Mouse (Mus musculus): ENCODE results near the gene Rpsa. TPM values are rescaled to one million over a fixed set of nuclear protein-coding genes. Genes with fewer than 3 reads are reported as not detected.
"Not testable (repeated sequence)": the region's sequence is repeated elsewhere in the genome, so short reads cannot be mapped to it uniquely, and the experiment has no call there.

The Rpsa gene
- polyA plus RNA-seq, 1 experiment from 2014 or later: 930 TPM

DNA sequence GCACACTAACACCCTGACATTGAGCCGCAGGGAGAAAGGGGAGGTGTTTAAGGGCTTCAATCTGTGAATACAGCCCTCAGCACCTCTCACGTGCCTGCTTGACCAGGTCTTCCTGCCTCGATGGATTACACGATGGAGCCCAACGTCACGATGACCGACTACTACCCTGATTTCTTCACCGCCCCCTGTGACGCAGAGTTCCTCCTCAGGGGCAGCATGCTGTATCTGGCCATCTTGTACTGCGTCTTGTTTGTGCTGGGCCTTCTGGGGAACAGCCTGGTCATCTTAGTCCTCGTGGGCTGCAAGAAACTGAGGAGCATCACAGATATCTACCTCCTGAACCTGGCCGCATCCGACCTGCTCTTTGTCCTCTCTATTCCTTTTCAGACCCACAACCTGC is 33.8 kb upstream of the Rpsa start:
- Histone ChIP-seq H3K4me3 (no peak overlapping the region), H3K9me3 (replicated peaks) (no peaks in the 10 kb centered on the region), H3K4me1 (no peaks in the 10 kb centered on the region), H3K27ac (no peak overlapping the region), H3K9ac (no peak overlapping the region), H3K36me3 (no peaks in the 10 kb centered on the region), H3K4me2 (replicated peaks) (no peak overlapping the region), H3K27me3 (no peaks in the 10 kb centered on the region)
- no peak for ATAC-seq (ENCODE audit: low FRiP score)
- WGBS: 91% methylated on average over 13 of the region's 13 CpGs

DNA sequence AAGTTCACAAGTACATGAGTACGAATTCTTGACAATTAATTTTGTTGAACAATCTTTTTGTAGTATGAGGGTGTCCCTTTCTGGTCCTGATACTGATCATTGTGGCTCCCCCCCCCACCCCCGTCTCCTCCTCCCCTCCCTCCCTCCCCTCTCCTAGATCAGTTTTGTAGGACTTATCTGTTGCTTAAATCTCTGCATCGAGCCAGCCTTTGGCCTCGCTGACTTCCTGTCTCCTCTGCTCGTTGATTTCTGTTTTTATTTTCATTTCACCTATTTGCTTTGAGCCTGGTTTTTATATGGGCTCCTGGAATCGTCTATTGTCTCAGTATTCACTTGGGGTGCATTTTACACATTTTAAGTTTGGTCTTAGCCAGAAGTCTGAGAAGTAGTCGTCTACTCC is 31.6 kb upstream of the Rpsa start:
- no peak overlapping the region for H3K4me3 ChIP-seq
- 79% methylated on average over 7 of the region's 7 CpGs for WGBS
- H3K27ac ChIP-seq: no peak overlapping the region
- H3K4me2 ChIP-seq (replicated peaks): no peak overlapping the region
- ATAC-seq (ENCODE audit: low FRiP score): no peak
- no peaks in the 10 kb centered on the region for H3K36me3 ChIP-seq
- no peaks in the 10 kb centered on the region for H3K27me3 ChIP-seq
- no peak overlapping the region for H3K9ac ChIP-seq
- H3K4me1 ChIP-seq: no peaks in the 10 kb centered on the region
- H3K9me3 ChIP-seq (replicated peaks): no peaks in the 10 kb centered on the region

DNA sequence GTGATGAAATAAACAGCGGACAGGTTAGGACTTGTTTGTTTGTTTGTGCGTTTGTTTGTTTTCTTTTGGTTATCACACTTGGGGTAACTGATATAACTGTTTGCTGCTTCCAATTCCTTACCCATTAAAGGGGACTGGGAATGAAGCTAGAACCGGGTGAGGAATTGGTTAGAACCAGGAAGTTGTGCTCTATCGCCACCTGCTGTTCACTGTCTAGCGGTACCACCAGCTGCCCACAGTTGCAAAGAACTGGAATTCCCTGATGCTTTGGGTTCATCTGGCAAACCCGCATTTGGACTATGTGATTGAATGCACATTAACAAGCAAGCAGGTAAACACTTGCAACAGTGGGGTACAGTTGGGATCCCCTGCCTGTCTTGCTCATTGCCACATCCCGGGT is 28.8 kb upstream of the Rpsa start:
- Histone ChIP-seq H3K27me3 (no peaks in the 10 kb centered on the region), H3K4me3 (no peak overlapping the region), H3K4me2 (replicated peaks) (no peak overlapping the region), H3K27ac (no peak overlapping the region), H3K4me1 (no peaks in the 10 kb centered on the region), H3K9me3 (replicated peaks) (peaks cover 7% of the 10 kb centered on the region; the same call in 1 of the 2 replicates), H3K36me3 (no peaks in the 10 kb centered on the region), H3K9ac (no peak overlapping the region)
- ATAC-seq (ENCODE audit: low FRiP score): no peak
- WGBS: 22% methylated on average over 7 of the region's 7 CpGs

DNA sequence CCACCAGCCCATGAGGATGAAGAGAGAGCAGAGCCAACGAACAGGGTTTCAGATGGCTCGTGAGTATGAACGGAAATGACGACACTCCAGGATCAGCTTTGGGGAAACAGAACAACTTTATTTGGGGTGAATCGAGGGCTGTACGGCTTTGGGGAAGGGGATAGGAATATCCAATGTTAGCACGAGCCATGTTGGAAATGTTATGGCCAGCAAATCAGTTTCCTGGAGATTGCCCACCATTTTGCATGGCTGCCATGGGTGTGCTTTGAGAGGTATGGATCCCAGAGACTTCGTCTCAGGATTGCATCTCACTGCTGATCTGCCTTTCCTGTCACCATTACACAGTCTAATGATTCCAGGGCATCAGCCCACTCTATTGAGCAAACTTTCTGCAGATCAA is 28.2 kb upstream of the Rpsa start:
- 87% methylated on average over 8 of the region's 8 CpGs for WGBS
- no peaks in the 10 kb centered on the region for H3K27me3 ChIP-seq
- no peak for ATAC-seq (ENCODE audit: low FRiP score)

DNA sequence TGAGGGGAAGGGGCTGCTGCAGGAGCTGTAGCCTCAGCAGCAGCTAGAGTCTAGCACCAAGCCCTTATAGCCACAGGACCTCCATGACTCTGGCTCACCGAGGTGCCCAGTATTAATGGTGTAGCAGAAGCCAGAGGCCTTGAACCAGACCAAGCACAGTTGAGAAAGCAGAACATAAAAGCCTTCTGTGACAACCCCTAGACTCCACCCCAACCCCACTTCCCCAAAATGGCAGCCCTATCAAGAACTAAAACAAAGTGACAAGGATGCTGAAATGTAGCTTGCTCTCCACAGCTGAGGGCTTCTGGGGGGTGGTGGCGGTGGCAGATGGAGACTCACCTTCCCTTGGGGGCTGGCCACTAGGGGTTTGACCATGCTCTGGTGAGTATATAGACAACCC is 26.3 kb upstream of the Rpsa start:
- 95% methylated on average over 2 of the region's 2 CpGs for WGBS
- Histone ChIP-seq H3K4me3 (no peak overlapping the region), H3K4me2 (replicated peaks) (no peak overlapping the region), H3K27me3 (no peaks in the 10 kb centered on the region), H3K4me1 (no peaks in the 10 kb centered on the region), H3K9me3 (replicated peaks) (peaks cover 12% of the 10 kb centered on the region; the same call in 1 of the 2 replicates), H3K27ac (no peak overlapping the region), H3K9ac (no peak overlapping the region), H3K36me3 (no peaks in the 10 kb centered on the region)
- no peak for ATAC-seq (ENCODE audit: low FRiP score)

More for the DNA sequence above, 28.2 kb upstream of the Rpsa start:
- Histone ChIP-seq H3K9ac (no peak overlapping the region), H3K36me3 (no peaks in the 10 kb centered on the region), H3K27ac (no peak overlapping the region), H3K9me3 (replicated peaks) (peaks cover 11% of the 10 kb centered on the region; the same call in 1 of the 2 replicates), H3K4me1 (no peaks in the 10 kb centered on the region), H3K4me2 (replicated peaks) (no peak overlapping the region), H3K4me3 (no peak overlapping the region)

DNA sequence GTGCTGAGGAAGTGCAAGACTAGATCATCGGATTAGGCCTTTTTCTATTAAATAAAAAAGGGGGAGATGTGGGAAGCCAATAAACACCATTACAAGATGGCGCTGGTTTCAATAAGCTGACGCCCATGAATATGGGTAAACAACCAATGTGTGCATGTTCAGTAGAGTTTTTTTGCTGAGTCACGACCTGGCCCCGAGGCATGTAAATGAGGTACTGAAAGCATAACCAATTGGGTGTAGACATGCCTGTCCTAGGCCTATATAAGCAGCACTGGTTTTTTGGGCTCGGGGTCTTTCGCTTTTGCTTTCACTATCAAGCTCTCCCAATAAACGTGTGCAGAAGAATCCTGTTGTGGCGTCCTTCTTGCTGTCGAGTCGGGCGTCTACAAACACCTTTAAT is 18.5 kb upstream of the Rpsa start:
- H3K9me3 ChIP-seq (replicated peaks); H3K4me1 ChIP-seq; ATAC-seq (ENCODE audit: low FRiP score); H3K4me2 ChIP-seq (replicated peaks); H3K4me3 ChIP-seq; H3K27me3 ChIP-seq; H3K9ac ChIP-seq; H3K36me3 ChIP-seq; H3K27ac ChIP-seq: not testable (repeated sequence)
- WGBS: 93% methylated on average over 12 of the region's 12 CpGs

DNA sequence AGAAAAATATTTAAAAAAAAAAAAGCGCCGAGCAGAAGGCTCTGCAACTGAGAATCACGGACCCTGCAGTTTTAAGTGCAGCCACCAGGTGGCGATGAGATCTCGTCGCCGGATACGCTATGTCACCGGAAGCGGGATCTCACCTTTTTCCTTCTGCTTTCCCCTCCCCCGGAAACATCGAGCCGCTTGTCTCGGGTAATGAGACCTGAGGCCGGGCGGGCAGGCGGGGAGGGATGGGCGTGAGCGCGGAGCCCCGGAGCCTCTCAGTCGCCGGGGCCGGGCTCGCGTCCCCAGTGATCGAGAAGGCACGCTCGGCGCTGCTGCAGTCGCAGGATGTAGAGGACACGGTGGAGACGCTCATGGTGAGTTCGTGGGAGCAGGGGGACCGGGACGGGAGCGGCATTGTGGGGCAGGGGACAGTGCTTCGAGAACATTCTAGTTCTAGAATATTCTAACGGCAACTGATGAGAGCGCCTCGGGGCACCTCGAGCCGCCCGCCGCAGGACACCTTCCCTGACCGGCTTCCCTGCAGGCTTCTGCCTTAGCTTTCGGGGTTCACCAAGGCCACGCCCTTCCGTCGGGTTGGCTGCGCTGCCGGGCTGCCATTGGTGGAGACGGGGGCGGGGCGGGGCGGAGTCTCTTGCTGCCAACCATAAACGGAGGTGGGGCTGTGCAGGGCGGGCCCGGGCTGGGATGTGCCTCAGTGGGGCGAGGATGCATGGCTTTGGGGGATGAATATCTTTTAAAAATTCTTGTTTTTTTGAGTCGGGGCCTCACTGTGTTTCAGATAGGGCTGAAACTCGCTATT is 17.1 kb upstream of the Rpsa start, which contains the start of gene Slc25a38:
Slc25a38 (plus strand) TSS at position 164 of the 808 bp plus-strand sequence.
- H3K27ac ChIP-seq: peak within 1 kb of the TSS; percentile 94
- peak within 1 kb of the TSS; percentile 75 for H3K9ac ChIP-seq
- peaks cover 7% of the 10 kb centered on the region for H3K4me1 ChIP-seq
- no peaks in the 10 kb centered on the region for H3K27me3 ChIP-seq
- peak within 1 kb of the TSS; percentile 60 for H3K4me2 ChIP-seq (replicated peaks)
- WGBS: 1% methylated on average over 62 of the region's 62 CpGs
- no peaks in the 10 kb centered on the region for H3K9me3 ChIP-seq (replicated peaks)
- H3K36me3 ChIP-seq: no peaks in the 10 kb centered on the region
- H3K4me3 ChIP-seq: peak within 1 kb of the TSS; percentile 85
- peak; percentile 99 for ATAC-seq (ENCODE audit: low FRiP score)

DNA sequence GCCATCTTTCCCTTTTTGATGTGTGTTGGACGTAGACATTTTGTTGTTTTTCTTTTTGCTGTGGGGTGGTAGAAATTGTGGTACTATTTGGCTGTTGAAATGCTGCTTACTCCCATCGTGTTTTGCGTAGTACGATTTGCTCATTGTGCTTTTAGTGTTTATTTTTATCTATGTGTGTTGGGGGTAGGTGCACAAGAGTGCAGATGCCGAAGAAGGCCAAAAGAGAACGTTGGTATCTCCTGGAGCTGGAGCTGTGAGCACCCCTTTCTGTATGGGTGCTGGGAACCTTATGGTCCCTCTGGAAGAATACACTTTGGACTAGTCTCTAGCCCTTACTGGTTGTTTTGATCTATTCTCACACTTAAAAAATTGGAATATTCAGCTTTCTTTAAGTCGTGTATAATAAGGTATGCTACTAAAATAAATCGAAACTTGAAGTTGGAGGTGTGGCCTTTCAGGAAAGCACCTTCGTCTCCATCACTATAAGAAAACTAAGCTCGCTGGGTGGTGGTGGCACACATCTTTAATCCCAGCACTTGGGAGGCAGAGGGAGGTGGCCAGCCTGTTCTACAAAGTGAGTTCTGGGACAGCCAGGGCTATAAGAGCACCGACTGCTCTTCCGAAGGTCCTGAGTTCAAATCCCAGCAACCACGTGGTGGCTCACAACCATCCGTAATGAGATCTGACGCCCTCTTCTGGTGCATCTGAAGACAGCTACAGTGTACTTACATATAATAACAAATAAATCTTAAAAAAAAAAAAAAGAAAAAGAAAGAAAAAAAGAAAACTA is 16.1 kb upstream of the Rpsa start:
- Histone ChIP-seq H3K36me3 (no peaks in the 10 kb centered on the region), H3K4me1 (peaks cover 7% of the 10 kb centered on the region), H3K9me3 (replicated peaks) (no peaks in the 10 kb centered on the region), H3K4me3 (peak overlapping the region; percentile 85), H3K27ac (peak overlapping the region; percentile 94), H3K27me3 (no peaks in the 10 kb centered on the region), H3K4me2 (replicated peaks) (peak overlapping the region; percentile 60), H3K9ac (peak overlapping the region; percentile 51; the same call in 1 of the 2 replicates)
- ATAC-seq (ENCODE audit: low FRiP score): no peak
- WGBS: 82% methylated on average over 15 of the region's 15 CpGs

DNA sequence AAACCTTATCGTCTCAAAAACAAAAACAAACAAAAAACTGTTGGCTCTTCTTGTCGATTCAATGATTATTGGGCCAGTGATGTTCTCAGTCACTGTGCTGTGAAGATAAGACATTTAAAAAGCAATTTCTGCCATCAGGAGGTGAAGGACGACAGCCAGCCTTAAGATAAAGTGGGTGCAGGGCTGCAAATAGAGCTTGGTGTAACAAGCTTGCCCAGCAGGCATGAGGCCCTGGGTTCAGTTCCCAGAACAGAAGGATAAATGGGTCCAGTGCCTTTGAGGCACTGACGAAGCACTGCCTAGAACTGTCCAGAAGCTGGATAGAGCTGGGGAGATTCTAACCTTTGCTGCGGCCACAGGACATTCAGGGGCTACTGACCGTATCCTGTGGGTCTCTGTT is 15.0 kb upstream of the Rpsa start:
- no peak overlapping the region for H3K4me3 ChIP-seq
- WGBS: 89% methylated on average over 6 of the region's 6 CpGs
- peaks cover 7% of the 10 kb centered on the region for H3K4me1 ChIP-seq
- H3K9ac ChIP-seq: no peak overlapping the region
- H3K4me2 ChIP-seq (replicated peaks): no peak overlapping the region
- no peaks in the 10 kb centered on the region for H3K9me3 ChIP-seq (replicated peaks)
- no peaks in the 10 kb centered on the region for H3K27me3 ChIP-seq
- H3K27ac ChIP-seq: no peak overlapping the region
- peaks cover 4% of the 10 kb centered on the region for H3K36me3 ChIP-seq
- no peak for ATAC-seq (ENCODE audit: low FRiP score)

DNA sequence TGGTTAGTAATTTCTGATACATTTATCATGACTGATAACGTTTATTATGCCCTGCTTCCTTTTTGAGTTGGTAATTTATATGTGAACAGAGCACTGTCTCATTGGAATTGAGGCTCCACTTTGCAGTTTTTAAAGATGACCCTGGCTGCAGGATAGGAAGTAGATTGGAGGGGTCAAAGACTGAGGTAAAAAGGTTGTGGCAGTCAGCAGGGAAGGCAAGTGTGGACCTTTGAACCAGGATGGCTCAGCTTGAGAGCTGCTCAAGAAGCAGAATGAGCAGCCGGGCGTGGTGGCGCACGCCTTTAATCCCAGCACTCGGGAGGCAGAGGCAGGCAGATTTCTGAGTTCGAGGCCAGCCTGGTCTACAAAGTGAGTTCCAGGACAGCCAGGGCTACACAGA is 14.0 kb upstream of the Rpsa start:
- 94% methylated on average over 7 of the region's 7 CpGs for WGBS
- Histone ChIP-seq H3K9ac (no peak overlapping the region), H3K27ac (no peak overlapping the region), H3K4me3 (no peak overlapping the region), H3K4me2 (replicated peaks) (no peak overlapping the region), H3K4me1 (peaks cover 7% of the 10 kb centered on the region), H3K36me3 (peaks cover 14% of the 10 kb centered on the region), H3K9me3 (replicated peaks) (no peaks in the 10 kb centered on the region), H3K27me3 (no peaks in the 10 kb centered on the region)
- ATAC-seq (ENCODE audit: low FRiP score): no peak

DNA sequence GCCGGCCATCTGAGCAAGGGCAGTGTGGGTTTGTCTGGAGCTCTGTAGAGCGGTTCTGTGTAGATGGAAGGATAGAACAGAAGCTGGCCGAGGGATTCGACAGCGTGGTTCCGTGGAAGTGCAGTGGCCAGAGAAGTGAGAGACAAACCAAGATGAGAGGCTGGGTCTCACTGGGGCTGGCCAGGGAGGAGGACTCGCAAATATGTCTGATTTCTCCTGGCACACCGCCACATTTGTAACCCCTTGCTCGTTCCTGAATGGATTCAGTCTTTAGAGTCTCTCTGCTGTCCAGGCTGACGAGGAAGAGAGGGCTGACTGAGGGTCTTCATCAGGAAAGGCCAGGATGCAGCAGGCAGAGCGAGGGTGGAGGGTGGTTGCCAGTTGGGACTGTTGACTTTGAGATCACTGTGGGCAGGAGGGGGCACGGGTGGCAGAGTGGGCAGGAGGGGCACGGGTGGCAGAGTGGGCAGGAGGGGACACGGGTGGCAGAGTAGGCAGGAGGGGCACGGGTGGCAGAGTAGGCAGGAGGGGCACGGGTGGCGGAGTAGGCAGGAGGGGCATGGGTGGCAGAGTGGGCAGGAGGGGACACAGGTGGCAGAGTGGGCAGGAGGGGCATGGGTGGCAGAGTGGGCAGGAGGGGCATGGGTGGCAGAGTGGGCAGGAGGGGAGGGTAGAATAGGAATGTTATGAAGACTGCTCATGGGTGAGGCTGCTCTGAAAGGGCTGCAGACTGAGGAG is 13.3 kb upstream of the Rpsa start:
- WGBS: 91% methylated on average over 15 of the region's 17 CpGs
- no peak for ATAC-seq (ENCODE audit: low FRiP score)
- peaks cover 19% of the 10 kb centered on the region for H3K36me3 ChIP-seq

DNA sequence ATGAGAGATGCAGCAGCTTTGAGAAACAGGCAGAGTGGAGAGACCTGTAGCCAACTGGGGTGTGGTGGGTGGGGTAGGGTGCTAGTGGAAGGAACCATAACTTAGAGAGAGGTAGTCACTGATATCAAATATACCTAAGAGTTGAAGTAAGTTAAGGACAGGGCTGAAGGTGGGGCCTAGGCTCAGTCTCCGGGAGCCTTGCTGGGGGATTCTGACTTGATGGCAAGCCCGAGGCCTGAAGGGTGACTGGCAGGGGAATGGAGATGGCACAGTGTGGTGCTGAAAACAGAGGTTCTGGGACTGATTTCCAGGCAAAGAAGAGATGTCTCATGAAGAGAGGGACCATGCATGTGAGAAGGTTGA is 12.7 kb upstream of the Rpsa start:
- ATAC-seq (ENCODE audit: low FRiP score): no peak
- Histone ChIP-seq H3K4me1 (peaks cover 7% of the 10 kb centered on the region), H3K9ac (no peak overlapping the region), H3K4me2 (replicated peaks) (no peak overlapping the region), H3K36me3 (peaks cover 24% of the 10 kb centered on the region), H3K9me3 (replicated peaks) (no peaks in the 10 kb centered on the region), H3K4me3 (no peak overlapping the region), H3K27me3 (no peaks in the 10 kb centered on the region), H3K27ac (no peak overlapping the region)
- WGBS: 98% methylated on average over 2 of the region's 2 CpGs

More for the DNA sequence above, 13.3 kb upstream of the Rpsa start:
- Histone ChIP-seq H3K9me3 (replicated peaks) (no peaks in the 10 kb centered on the region), H3K9ac (no peak overlapping the region), H3K4me3 (no peak overlapping the region), H3K27me3 (no peaks in the 10 kb centered on the region), H3K4me2 (replicated peaks) (no peak overlapping the region), H3K27ac (no peak overlapping the region), H3K4me1 (peaks cover 7% of the 10 kb centered on the region)
